Mouse (Mus musculus) hindlimb bud, embryonic 11.5 days (tissue): ENCODE results near the gene Fbrsl1.

Experiments
- DNase-seq: peaks from one replicate; pipeline ENCODE4 v3.0.0-alpha.2; 2012; ENCODE audit warnings: low read depth, low spot score; ENCODE audit errors: extremely low spot score

Fbrsl1 gene

GRCm38 (mm10) chr5:110448436-110449134 lies at the start of gene Fbrsl1:
Gene Fbrsl1 (minus strand): TSS chr5:110448503.
- peak; percentile 88 for DNase-seq

- no peak for DNase-seq
These were observed 49.8 kb upstream of the Fbrsl1 start for GRCm38 (mm10) chr5:110498071-110498470.

- DNase-seq: no peak
These were observed 49.3 kb upstream of the Fbrsl1 start for GRCm38 (mm10) chr5:110497556-110497955.

GRCm38 (mm10) chr5:110495051-110495450 lies 46.7 kb upstream of the Fbrsl1 start:
- DNase-seq: no peak

- no peak for DNase-seq
These were observed 46.1 kb upstream of the Fbrsl1 start for GRCm38 (mm10) chr5:110494396-110494795.

GRCm38 (mm10) chr5:110493785-110494184 lies 45.5 kb upstream of the Fbrsl1 start:
- peak; percentile 41 for DNase-seq

GRCm38 (mm10) chr5:110489639-110490038 lies 41.3 kb upstream of the Fbrsl1 start:
- no peak for DNase-seq

- no peak for DNase-seq
These were observed 39.6 kb upstream of the Fbrsl1 start for GRCm38 (mm10) chr5:110487943-110488342.

- no peak for DNase-seq
These were observed 38.5 kb upstream of the Fbrsl1 start for GRCm38 (mm10) chr5:110486674-110487334.

- no peak for DNase-seq
These were observed 36.4 kb upstream of the Fbrsl1 start for GRCm38 (mm10) chr5:110484711-110485110.

- no peak for DNase-seq
These were observed 30.9 kb upstream of the Fbrsl1 start for GRCm38 (mm10) chr5:110479228-110479627.

GRCm38 (mm10) chr5:110474156-110474555 lies 25.9 kb upstream of the Fbrsl1 start:
- DNase-seq: no peak

GRCm38 (mm10) chr5:110472834-110473233 lies 24.5 kb upstream of the Fbrsl1 start:
- DNase-seq: no peak

GRCm38 (mm10) chr5:110471981-110472476 lies 23.7 kb upstream of the Fbrsl1 start:
- DNase-seq: no peak

- no peak for DNase-seq
These were observed 23.0 kb upstream of the Fbrsl1 start for GRCm38 (mm10) chr5:110471285-110471684.

GRCm38 (mm10) chr5:110469227-110469925 lies 21.1 kb upstream of the Fbrsl1 start:
- no peak for DNase-seq

- no peak for DNase-seq
These were observed 20.0 kb upstream of the Fbrsl1 start for GRCm38 (mm10) chr5:110468296-110468695.

- no peak for DNase-seq
These were observed 19.4 kb upstream of the Fbrsl1 start for GRCm38 (mm10) chr5:110467725-110468124.

- DNase-seq: no peak
These were observed 18.5 kb upstream of the Fbrsl1 start for GRCm38 (mm10) chr5:110466531-110467424.

- DNase-seq: no peak
These were observed 14.3 kb upstream of the Fbrsl1 start for GRCm38 (mm10) chr5:110462646-110463045.

- no peak for DNase-seq
These were observed 10.6 kb upstream of the Fbrsl1 start for GRCm38 (mm10) chr5:110458936-110459335.
